Mouse (Mus musculus): ENCODE results near the gene Hist1h2ab.

Gene Hist1h2ab

GRCm38 (mm10) chr13:23738677-23739068, 12.3 kb upstream of the Hist1h2ab start, which contains the start of gene Hist1h1c:
TSS of gene Hist1h1c (plus strand) at chr13:23738808.
- DNase-seq: peak; percentile 85

GRCm38 (mm10) chr13:23739069-23739921, 11.6 kb upstream of the Hist1h2ab start:
- peak; percentile 94 for DNase-seq

GRCm38 (mm10) chr13:23739922-23740252, 11.0 kb upstream of the Hist1h2ab start:
- DNase-seq: no peak

DNA sequence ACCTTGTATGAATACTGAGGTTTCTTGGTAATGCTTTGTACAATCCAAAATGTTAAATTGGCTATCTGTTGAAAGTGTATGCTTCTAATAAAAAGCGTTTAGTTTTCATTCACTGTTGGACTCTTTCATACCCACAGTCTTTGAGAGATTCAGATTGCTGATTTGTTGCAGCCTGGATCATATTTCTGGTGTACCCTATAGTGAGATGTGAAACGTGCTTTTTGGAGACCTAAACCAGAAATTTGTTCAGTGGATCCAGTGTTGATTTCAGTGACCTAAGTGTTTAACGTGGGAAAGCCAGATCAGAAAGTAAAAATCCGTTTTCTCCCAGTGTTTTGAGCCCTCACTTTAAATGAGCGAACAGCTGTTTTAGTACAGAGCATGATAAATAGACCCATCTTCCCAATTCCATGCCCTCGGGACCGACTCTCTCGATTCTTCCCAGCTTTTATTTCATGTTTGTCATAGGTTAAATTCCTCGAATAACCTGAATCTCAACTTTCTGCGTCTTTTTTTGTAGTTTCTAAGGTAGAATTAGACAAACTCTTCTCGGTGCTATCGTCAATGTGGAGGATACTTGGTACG, 10.6 kb upstream of the Hist1h2ab start:
- no peak for DNase-seq

- no peak for DNase-seq
Measured at GRCm38 (mm10) chr13:23740910-23741309, 10.0 kb upstream of the Hist1h2ab start.

GRCm38 (mm10) chr13:23742007-23742406, 8.9 kb upstream of the Hist1h2ab start:
- no peak for DNase-seq

GRCm38 (mm10) chr13:23743215-23743614, 7.7 kb upstream of the Hist1h2ab start:
- DNase-seq: no peak

DNA sequence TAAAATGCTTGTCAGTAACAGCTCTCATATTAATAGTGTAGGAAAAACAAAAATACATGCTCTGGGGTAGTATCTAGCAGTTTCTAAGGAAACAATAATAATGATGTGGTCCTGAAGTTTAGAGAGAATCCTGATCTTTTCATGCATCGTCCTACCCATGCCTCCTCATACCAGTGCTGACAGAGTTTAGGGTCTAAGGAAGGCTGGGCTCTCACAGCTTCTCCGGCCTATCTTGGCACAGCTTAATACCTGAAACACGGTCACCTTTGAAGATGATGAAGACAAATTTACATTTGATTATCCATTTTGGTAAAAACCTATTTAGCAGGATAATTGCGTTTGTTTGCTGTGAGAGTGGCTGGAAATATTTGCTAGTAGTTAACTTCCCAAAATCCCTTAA, 7.0 kb upstream of the Hist1h2ab start:
- DNase-seq: no peak

- DNase-seq: peak; percentile 35
Measured at GRCm38 (mm10) chr13:23744421-23745380, 6.2 kb upstream of the Hist1h2ab start.

DNA sequence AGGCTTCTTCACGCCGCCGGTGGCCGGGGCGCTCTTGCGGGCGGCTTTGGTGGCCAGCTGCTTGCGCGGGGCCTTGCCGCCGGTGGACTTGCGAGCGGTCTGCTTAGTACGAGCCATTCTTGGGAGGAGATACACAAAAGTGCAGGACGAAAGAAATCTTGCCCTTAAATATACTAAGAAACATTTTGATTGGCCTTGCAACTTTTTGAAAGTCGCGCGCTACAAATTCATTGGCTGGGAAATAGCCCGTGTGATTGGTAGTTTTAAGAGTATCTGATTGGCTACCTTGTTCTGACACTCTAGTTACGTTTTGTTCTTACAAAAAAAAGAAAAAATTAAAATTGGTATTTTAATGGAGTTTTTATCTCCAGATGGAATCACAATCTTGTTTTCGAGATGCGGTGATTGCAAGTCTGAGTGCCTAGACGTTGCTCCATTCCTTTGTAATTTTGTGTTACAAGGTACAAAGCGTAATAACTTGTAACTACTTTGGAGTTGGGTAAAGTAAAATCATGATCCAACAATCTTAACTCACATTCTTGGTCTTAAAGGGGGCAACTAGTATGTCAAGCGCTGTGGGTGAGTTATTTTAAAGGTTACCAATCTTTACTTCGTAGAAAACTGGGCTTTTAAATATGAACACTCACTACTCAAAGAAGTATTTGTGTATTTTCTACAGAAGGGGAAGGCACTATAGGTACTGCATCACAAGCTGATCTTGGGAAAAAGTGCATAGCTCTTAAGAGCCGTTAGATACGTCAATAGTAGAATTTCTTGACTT, 5.4 kb upstream of the Hist1h2ab start, which contains the start of gene Hist1h3c:
Gene Hist1h3c (minus strand): TSS at position 222 of the 781 bp plus-strand sequence.
- DNase-seq: peak; percentile 71

GRCm38 (mm10) chr13:23746201-23747080, 4.5 kb upstream of the Hist1h2ab start, which contains the start of gene Hist1h2bb:
TSS of gene Hist1h2bb (plus strand) at chr13:23746734.
- peak; percentile 81 for DNase-seq

DNA sequence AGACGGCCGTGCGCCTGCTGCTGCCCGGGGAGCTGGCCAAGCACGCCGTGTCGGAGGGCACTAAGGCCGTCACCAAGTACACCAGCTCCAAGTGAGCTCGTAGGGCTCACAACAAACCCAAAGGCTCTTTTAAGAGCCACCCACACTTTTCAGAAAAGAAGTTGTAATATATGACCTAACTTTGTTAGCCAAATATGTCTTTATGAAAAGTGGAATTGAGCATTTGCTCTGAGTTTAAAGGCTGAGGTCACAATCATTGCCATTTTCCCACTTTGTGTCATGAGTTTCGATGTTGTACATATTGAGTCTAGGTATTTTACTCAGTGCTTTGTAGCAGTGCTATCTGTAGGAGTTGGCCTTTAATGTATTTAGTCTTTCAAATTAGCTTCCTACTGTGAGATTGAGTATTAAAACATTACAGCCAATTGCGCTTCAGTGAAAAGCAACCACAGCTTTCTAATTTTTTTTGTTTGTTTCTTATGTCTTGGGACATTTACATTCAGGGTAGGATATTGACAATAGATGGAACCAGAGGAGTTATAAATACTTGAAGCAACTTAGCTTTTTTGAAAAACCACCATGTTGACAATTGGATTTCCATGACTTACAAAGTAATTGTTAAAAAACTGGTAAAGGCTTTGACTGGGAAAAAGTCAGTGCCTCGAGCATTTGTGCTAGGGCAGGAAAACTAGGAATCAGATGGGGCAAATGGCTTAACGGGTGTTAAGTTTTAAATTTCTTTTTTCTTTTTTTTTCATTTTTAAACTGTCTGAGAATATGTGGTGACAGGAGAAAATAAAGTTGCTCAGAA, 3.6 kb upstream of the Hist1h2ab start:
- no peak for DNase-seq

DNA sequence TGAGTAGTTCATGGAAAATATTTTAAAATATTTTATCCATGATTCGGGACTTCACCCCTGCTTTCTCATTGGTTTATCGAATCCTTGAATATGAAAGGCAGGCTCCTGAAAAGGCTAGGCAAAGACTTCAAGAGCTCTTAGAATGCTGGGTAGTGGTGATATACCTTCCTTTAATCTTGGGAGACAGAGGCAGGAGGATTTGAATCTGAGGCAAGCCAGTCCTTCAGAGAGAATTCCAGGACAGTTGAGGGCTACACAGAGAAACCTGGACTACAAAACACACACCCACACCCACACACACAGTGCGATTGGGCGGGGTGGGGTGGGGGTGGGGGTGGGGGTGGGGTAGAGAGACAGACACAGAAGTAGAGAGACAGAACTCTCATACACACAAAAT, 3.0 kb upstream of the Hist1h2ab start:
- no peak for DNase-seq

DNA sequence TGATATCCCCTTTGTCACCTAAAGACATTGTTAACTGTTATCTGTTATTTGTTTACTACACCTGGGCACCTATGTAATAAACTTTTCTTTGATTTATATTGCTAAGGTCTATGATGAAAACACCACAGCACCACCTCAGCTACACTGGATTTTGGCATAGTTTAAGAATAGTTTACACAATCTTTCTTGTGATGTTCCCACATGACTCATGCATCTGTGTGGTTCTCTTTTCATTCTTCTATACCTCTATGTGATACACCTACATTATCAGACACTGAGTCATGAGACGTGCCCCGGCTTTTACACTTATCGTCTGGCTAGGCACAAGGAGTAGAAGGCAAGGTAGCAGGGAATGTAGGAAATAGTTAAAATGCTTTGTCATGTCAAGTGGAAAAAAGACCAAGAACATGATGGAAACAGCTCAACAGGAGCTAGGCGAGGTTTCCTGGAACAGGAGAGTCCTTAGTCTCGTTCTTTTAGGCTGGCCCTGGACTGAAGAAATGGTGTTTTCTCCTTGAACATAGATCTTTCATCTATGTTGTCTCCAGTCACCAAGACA, 1.3 kb upstream of the Hist1h2ab start:
- DNase-seq: no peak

DNA sequence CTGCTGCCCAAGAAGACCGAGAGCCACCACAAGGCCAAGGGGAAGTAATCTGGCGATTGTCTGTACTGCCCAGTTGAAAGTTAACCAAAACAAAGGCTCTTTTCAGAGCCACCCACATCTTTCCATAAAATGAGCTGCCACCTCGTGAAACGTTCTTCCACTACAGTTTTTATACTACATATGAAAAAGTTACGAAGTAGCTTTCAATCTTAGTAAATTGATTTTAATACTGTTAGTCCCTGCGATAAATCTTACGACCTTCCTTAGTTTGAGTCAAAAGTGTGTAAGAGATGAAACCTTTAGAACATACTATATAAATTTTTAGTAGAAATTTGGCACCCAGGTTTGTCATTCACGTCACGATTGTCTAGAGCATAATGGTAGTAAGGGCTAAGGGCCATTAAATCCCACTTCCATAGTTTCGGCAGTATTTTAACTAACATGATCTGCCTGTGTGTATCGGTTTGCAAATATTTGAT, 591 bp downstream of the Hist1h2ab start:
- no peak for DNase-seq

GRCm38 (mm10) chr13:23752067-23752741, 1.3 kb downstream of the Hist1h2ab start, which contains the start of gene Hist1h3b:
TSS of gene Hist1h3b (plus strand) at chr13:23752267.
- peak; percentile 70 for DNase-seq

- DNase-seq: no peak
Measured at GRCm38 (mm10) chr13:23752742-23753172, 1.8 kb downstream of the Hist1h2ab start.

DNA sequence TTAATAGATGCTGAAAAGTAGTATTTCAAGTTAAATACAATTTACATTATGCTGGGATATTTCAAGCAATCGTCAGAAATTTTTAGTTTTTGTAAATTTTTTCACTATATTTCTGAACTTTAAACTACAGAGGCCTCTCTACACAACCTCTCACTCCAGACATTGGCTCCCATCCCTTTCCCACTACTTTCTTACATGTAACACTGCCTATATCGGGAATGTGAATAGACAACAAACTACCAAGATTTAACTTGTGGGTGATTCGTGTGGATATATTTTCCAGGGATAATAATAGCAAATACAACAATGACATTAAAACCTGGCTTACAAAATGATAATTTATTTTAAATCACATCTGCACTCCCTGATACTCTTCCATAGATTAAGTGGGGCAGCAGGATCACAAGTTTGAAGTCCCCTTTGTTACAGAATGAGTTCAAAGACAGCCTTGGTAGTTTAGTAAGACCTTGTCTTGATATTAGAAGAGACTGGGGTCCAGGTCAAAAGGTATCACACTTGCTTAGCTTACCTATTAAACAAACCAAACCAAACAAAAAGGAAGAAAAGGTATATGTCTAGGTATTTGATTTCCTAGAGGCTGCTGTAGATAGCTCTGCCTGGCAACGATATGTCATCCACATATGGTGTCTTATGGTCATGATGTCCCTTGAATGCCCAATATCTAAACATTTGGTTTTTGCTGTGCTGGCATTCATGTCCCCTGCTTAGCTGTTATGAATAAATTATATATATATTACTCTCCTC, 2.6 kb downstream of the Hist1h2ab start:
- DNase-seq: no peak
